Mouse (Mus musculus) E14TG2a.4 (cell line): ENCODE measurements around the gene Pfdn6.

ENCODE experiments used
- H3K27me3 ChIP-seq: 2 replicates; pipeline ENCODE4 v1.6.1; 2014; ENCODE audit warnings: low read length, control low read depth; ENCODE audit not compliant: insufficient read depth
- H3K36me3 ChIP-seq: 2 replicates; pipeline ENCODE4 v1.6.1; 2014; ENCODE audit warnings: low read length, control low read depth; ENCODE audit not compliant: insufficient read depth
- H3K4me1 ChIP-seq: replicated peaks from 2 replicates; pipeline ENCODE4 v1.6.1; 2014; ENCODE audit warnings: low read depth, low read length, control low read depth
- H3K4me3 ChIP-seq: replicated peaks from 2 replicates; pipeline ENCODE4 v1.5.1; 2014; ENCODE audit warnings: mild to moderate bottlenecking, low read length
- H3K9me3 ChIP-seq: 2 replicates; pipeline ENCODE4 v1.6.1; 2014; ENCODE audit warnings: low read length, control low read depth
- CTCF ChIP-seq: conservative IDR thresholded peaks from 2 replicates; pipeline ENCODE4 v1.5.1; 2014; ENCODE audit warnings: low read length
- NANOG ChIP-seq: IDR thresholded peaks from 2 replicates; pipeline ENCODE4 v1.6.1; 2014; ENCODE audit warnings: borderline replicate concordance, low read length, mixed read lengths
- POU5F1 ChIP-seq: IDR thresholded peaks from 2 replicates; pipeline ENCODE4 v1.6.1; 2014; ENCODE audit warnings: low read length, borderline replicate concordance

Gene Pfdn6

GRCm38 (mm10) chr17:33916294-33916693 lies 23.8 kb downstream of the Pfdn6 start:
- H3K4me1 ChIP-seq, result peaks cover 87% of the 10 kb centered on the region
- H3K27me3 ChIP-seq, result no peaks in the 10 kb centered on the region
- peak overlapping the region; percentile 80 for H3K4me3 ChIP-seq
- no peak for TF ChIP-seq NANOG
- no peak for TF ChIP-seq POU5F1
- no peak for TF ChIP-seq CTCF
- no peaks in the 10 kb centered on the region for H3K9me3 ChIP-seq
- peaks cover 62% of the 10 kb centered on the region for H3K36me3 ChIP-seq

DNA sequence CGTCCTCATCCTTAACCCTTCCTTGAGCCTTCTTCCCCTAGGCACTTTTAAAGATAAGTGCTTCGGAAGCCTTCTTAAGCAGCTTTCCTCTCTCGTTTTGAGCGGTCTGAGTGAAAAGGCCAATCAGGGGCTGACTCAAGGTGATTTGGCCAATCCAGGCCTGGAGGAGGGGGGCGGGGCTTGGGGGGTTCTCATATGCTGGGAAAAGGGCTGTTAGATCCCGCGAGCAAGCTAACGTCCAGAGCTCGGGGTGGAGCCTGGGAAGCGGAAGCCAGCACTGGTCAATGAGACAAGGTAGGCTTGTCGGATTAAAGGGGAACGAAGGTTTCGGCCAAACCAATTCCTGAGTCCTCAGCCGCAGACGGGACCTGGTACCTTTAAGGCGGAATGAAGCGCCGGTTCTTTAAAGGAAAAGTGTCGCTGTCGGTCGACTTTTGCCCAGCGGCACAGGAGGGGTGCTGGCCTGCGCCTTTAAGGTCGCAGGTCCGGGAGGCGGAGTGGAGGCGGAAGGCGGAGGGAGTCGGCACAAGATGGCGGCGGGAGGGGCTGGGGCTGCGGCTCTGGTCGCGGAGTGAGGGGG lies 24.4 kb downstream of the Pfdn6 start, which contains the start of the genes Tapbp and Zbtb22:
Gene Tapbp, plus strand, starts transcription at position 229 of the 580 bp plus-strand sequence.
Gene Zbtb22, plus strand, starts transcription at position 234 of the 580 bp plus-strand sequence.
- Histone ChIP-seq H3K36me3 (peaks cover 65% of the 10 kb centered on the region), H3K27me3 (no peaks in the 10 kb centered on the region), H3K9me3 (no peaks in the 10 kb centered on the region), H3K4me3 (peak within 1 kb of the TSS; percentile 80), H3K4me1 (peaks cover 87% of the 10 kb centered on the region)
- TF ChIP-seq CTCF (no peak), NANOG (peak; percentile 40; the same call in 1 of the 2 replicates), POU5F1 (no peak)

DNA sequence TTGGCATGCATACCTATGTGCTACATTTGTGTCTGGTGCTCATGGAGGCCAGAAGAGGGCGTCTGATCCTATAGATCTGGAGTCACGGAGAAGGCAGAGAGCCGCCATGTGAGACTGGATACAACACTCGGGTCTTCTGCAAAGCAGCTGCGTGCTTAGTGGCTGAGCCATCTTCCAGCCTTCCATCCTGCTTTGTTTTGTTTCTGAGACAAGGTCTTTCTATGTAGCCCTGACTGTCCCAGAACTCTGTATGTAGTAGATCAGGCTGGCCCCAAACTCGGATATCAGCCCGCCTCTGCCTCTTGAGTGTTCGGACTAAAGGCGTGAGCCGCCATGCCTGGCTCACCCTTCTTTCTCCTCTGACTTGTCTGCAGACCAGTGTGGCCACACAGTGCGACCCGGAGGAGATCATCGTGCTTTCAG lies 25.2 kb downstream of the Pfdn6 start:
- Histone ChIP-seq H3K36me3 (peaks cover 71% of the 10 kb centered on the region), H3K4me3 (peak overlapping the region; percentile 80), H3K9me3 (no peaks in the 10 kb centered on the region), H3K4me1 (peaks cover 87% of the 10 kb centered on the region), H3K27me3 (no peaks in the 10 kb centered on the region)
- TF ChIP-seq CTCF (peak; percentile 36), POU5F1 (no peak), NANOG (no peak)

DNA sequence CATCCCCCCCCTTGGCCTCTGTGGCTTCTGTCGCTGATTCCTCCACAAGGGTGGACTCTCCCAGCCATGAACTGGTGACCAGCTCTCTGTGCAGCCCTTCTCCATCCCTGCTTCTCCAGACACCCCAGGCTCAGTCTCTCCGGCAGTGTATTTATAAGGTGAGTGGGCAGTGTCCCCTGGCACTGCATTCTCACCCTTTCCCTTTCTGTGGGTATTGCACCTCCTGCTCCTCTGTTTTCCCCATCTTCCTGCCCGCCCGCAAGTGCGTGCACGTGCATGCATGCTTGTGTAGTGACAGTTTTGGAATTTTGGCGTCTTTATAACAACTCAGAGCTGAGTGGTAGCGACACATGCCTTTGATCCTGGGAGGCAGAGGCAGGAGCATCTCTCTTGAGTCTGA lies 26.2 kb downstream of the Pfdn6 start:
- Histone ChIP-seq H3K9me3 (no peaks in the 10 kb centered on the region), H3K4me3 (peak overlapping the region; percentile 80), H3K36me3 (peaks cover 71% of the 10 kb centered on the region), H3K4me1 (peaks cover 77% of the 10 kb centered on the region), H3K27me3 (no peaks in the 10 kb centered on the region)
- no peak for TF ChIP-seq NANOG
- no peak for TF ChIP-seq POU5F1
- TF ChIP-seq CTCF, result no peak

- no peak for TF ChIP-seq CTCF
- TF ChIP-seq NANOG, result no peak
- TF ChIP-seq POU5F1, result no peak
- Histone ChIP-seq H3K36me3 (peaks cover 67% of the 10 kb centered on the region), H3K4me1 (peaks cover 71% of the 10 kb centered on the region), H3K9me3 (no peaks in the 10 kb centered on the region), H3K27me3 (no peaks in the 10 kb centered on the region), H3K4me3 (peak overlapping the region; percentile 80)
Observed at GRCm38 (mm10) chr17:33913264-33913663, 26.9 kb downstream of the Pfdn6 start.

- TF ChIP-seq POU5F1, result no peak
- TF ChIP-seq NANOG, result no peak
- no peak for TF ChIP-seq CTCF
- H3K9me3 ChIP-seq, result no peaks in the 10 kb centered on the region
- peaks cover 69% of the 10 kb centered on the region for H3K4me1 ChIP-seq
- H3K27me3 ChIP-seq, result no peaks in the 10 kb centered on the region
- H3K36me3 ChIP-seq, result peaks cover 54% of the 10 kb centered on the region
- peak overlapping the region; percentile 98 for H3K4me3 ChIP-seq
Observed at GRCm38 (mm10) chr17:33911813-33912414, 28.2 kb downstream of the Pfdn6 start.

- Histone ChIP-seq H3K4me1 (peaks cover 69% of the 10 kb centered on the region), H3K4me3 (peak overlapping the region; percentile 98), H3K9me3 (no peaks in the 10 kb centered on the region), H3K27me3 (no peaks in the 10 kb centered on the region), H3K36me3 (peaks cover 56% of the 10 kb centered on the region)
- TF ChIP-seq NANOG (no peak), CTCF (no peak), POU5F1 (no peak)
Observed at GRCm38 (mm10) chr17:33911052-33911812, 28.9 kb downstream of the Pfdn6 start.

- no peaks in the 10 kb centered on the region for H3K27me3 ChIP-seq
- H3K36me3 ChIP-seq, result peaks cover 56% of the 10 kb centered on the region
- peak overlapping the region; percentile 98 for H3K4me3 ChIP-seq
- peaks cover 70% of the 10 kb centered on the region for H3K4me1 ChIP-seq
- H3K9me3 ChIP-seq, result no peaks in the 10 kb centered on the region
- TF ChIP-seq NANOG (no peak), CTCF (no peak), POU5F1 (no peak)
Observed at GRCm38 (mm10) chr17:33910346-33911051, 29.6 kb downstream of the Pfdn6 start.
